Mouse (Mus musculus): ENCODE measurements around the gene Crisp3. TPM values are rescaled to one million over a fixed set of nuclear protein-coding genes. Genes with fewer than 3 reads are reported as not detected.

Gene Crisp3
- polyA plus RNA-seq (2015; fragmentation: Nextera tagmentation; extraction: Ambion mirVana): 0.08 TPM in 1 of 2 replicates, not detected in the other

DNA sequence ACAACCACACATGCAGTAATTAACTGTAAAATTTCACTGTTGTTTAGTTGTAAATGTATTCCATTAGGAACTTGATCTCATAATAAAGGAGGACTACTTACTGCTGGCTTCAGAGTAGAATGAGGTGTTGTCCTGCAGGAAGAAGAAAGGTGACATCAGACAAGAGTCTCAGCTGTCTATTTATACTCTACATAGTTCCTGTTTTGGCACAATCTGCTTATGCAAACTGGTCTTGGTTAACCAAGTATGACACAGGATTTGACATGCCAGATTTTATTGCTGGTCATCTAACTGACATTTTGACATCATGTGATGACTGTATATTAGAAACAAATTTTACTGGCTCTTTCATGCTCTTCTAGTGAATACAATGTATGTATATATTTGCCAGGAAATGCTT is at the start of gene Crisp3:
Gene Crisp3, minus strand, starts transcription at position 154 of the 400 bp plus-strand sequence.
- no peak for TF ChIP-seq EP300 (optimal IDR thresholded peaks at IDR 0.05)
- no peak for TF ChIP-seq CTCF (IDR thresholded peaks at IDR 0.05; ENCODE audit: low read depth)
- no peak for ATAC-seq (ENCODE audit: low FRiP score, low TSS enrichment)

GRCm38 (mm10) chr17:40285435-40285834 is 43.3 kb upstream of the Crisp3 start:
- H3K27ac ChIP-seq (replicated peaks): no peak overlapping the region
- no peak for ATAC-seq (ENCODE audit: low FRiP score, low TSS enrichment)
- H3K27me3 ChIP-seq (ENCODE audit: control insufficient read depth, insufficient read depth, low read length): no peaks in the 10 kb centered on the region
- no peaks in the 10 kb centered on the region for H3K36me3 ChIP-seq (ENCODE audit: control insufficient read depth, insufficient read depth, low read length)
- TF ChIP-seq CTCF (IDR thresholded peaks at IDR 0.05; ENCODE audit: low read depth) (peak; percentile 54), EP300 (optimal IDR thresholded peaks at IDR 0.05) (no peak)
- H3K9me3 ChIP-seq (ENCODE audit: control insufficient read depth, low read length): no peaks in the 10 kb centered on the region
- H3K9ac ChIP-seq (ENCODE audit: low read length): no peak overlapping the region
- 70% methylated on average over 2 of the region's 2 CpGs for WGBS
- no peak overlapping the region for H3K4me3 ChIP-seq (ENCODE audit: low read depth, low read length)
- no peaks in the 10 kb centered on the region for H3K4me1 ChIP-seq (replicated peaks; ENCODE audit: control insufficient read depth, insufficient read depth)
- H3K4me2 ChIP-seq (replicated peaks; ENCODE audit: low read depth): no peak overlapping the region
- DNase-seq (ENCODE audit: low spot score): no peak

More for the DNA sequence above, at the start of gene Crisp3:
- H3K4me1 ChIP-seq (replicated peaks; ENCODE audit: control insufficient read depth, insufficient read depth): no peaks in the 10 kb centered on the region
- H3K9me3 ChIP-seq (ENCODE audit: control insufficient read depth, low read length): no peaks in the 10 kb centered on the region
- H3K4me3 ChIP-seq (ENCODE audit: low read depth, low read length): no peak within 1 kb of the TSS
- no peak within 1 kb of the TSS for H3K4me2 ChIP-seq (replicated peaks; ENCODE audit: low read depth)
- H3K27me3 ChIP-seq (ENCODE audit: control insufficient read depth, insufficient read depth, low read length): no peaks in the 10 kb centered on the region
- DNase-seq (ENCODE audit: low spot score): no peak
- no peak within 1 kb of the TSS for H3K9ac ChIP-seq (ENCODE audit: low read length)
- no peak within 1 kb of the TSS for H3K27ac ChIP-seq (replicated peaks)
- H3K36me3 ChIP-seq (ENCODE audit: control insufficient read depth, insufficient read depth, low read length): no peaks in the 10 kb centered on the region

DNA sequence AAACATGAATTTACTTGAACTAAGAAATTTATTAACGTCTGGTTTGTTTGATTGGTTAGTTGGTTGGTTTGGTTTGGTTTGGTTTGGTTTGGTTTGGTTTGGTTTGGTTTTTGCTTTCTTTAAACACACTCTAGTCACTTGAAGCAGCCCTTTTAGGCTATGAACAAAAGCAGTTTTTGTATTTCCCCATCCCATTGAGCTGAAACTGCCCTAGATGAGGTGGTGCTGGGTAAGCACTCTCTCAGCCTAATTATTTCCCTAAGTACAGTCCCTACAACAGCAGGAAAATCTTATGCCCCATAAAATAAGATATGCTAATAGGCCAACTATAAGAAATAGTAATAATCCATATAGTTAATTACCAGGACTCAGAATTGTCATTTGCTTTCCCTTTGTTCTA is 33.4 kb upstream of the Crisp3 start:
- DNase-seq (ENCODE audit: low spot score): no peak
- WGBS: 62% methylated on average over 1 of the region's 1 CpGs
- H3K4me1 ChIP-seq (replicated peaks; ENCODE audit: control insufficient read depth, insufficient read depth): no peaks in the 10 kb centered on the region
- H3K36me3 ChIP-seq (ENCODE audit: control insufficient read depth, insufficient read depth, low read length): no peaks in the 10 kb centered on the region
- H3K27ac ChIP-seq (replicated peaks): no peak overlapping the region
- H3K9ac ChIP-seq (ENCODE audit: low read length): no peak overlapping the region
- no peaks in the 10 kb centered on the region for H3K9me3 ChIP-seq (ENCODE audit: control insufficient read depth, low read length)
- H3K4me3 ChIP-seq (ENCODE audit: low read depth, low read length): no peak overlapping the region
- H3K4me2 ChIP-seq (replicated peaks; ENCODE audit: low read depth): no peak overlapping the region
- TF ChIP-seq EP300 (optimal IDR thresholded peaks at IDR 0.05): no peak
- no peak for TF ChIP-seq CTCF (IDR thresholded peaks at IDR 0.05; ENCODE audit: low read depth)
- no peaks in the 10 kb centered on the region for H3K27me3 ChIP-seq (ENCODE audit: control insufficient read depth, insufficient read depth, low read length)
- ATAC-seq (ENCODE audit: low FRiP score, low TSS enrichment): no peak

GRCm38 (mm10) chr17:40274906-40275470 is 32.9 kb upstream of the Crisp3 start:
- H3K9ac ChIP-seq (ENCODE audit: low read length): no peak overlapping the region
- DNase-seq (ENCODE audit: low spot score) (no peak), ATAC-seq (ENCODE audit: low FRiP score, low TSS enrichment) (no peak)
- no peaks in the 10 kb centered on the region for H3K27me3 ChIP-seq (ENCODE audit: control insufficient read depth, insufficient read depth, low read length)
- no peak overlapping the region for H3K4me3 ChIP-seq (ENCODE audit: low read depth, low read length)
- H3K9me3 ChIP-seq (ENCODE audit: control insufficient read depth, low read length): no peaks in the 10 kb centered on the region
- no peaks in the 10 kb centered on the region for H3K36me3 ChIP-seq (ENCODE audit: control insufficient read depth, insufficient read depth, low read length)
- TF ChIP-seq CTCF (IDR thresholded peaks at IDR 0.05; ENCODE audit: low read depth) (no peak), EP300 (optimal IDR thresholded peaks at IDR 0.05) (no peak)
- no peak overlapping the region for H3K4me2 ChIP-seq (replicated peaks; ENCODE audit: low read depth)
- H3K27ac ChIP-seq (replicated peaks): no peak overlapping the region
- WGBS: 59% methylated on average over 1 of the region's 1 CpGs
- H3K4me1 ChIP-seq (replicated peaks; ENCODE audit: control insufficient read depth, insufficient read depth): no peaks in the 10 kb centered on the region

DNA sequence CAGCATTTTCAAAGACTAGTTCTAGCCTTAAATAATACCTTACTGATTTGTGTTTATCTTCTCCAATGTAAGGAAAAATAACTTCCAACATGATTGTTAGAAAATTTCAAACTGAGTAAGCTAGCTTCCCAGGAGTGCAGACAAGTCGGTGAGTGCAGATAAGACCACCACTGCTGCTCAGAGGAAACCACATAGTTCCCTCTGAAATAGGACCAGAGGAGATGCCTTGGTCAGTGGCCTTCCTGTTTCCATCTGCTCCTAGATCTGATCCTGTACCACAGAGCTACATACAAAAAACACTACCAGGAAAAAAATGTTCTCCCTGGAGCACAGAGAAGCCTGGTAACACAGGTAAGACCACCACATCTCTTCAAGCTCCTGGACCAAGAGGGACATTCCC is 10.4 kb upstream of the Crisp3 start:
- Histone ChIP-seq H3K27ac (replicated peaks) (no peak overlapping the region), H3K4me3 (ENCODE audit: low read depth, low read length) (no peak overlapping the region), H3K27me3 (ENCODE audit: control insufficient read depth, insufficient read depth, low read length) (no peaks in the 10 kb centered on the region), H3K4me2 (replicated peaks; ENCODE audit: low read depth) (no peak overlapping the region), H3K9me3 (ENCODE audit: control insufficient read depth, low read length) (no peaks in the 10 kb centered on the region), H3K4me1 (replicated peaks; ENCODE audit: control insufficient read depth, insufficient read depth) (no peaks in the 10 kb centered on the region), H3K9ac (ENCODE audit: low read length) (no peak overlapping the region), H3K36me3 (ENCODE audit: control insufficient read depth, insufficient read depth, low read length) (no peaks in the 10 kb centered on the region)
- DNase-seq (ENCODE audit: low spot score) (no peak), ATAC-seq (ENCODE audit: low FRiP score, low TSS enrichment) (no peak)
- WGBS: 72% methylated on average over 1 of the region's 1 CpGs
- TF ChIP-seq CTCF (IDR thresholded peaks at IDR 0.05; ENCODE audit: low read depth) (no peak), EP300 (optimal IDR thresholded peaks at IDR 0.05) (no peak)

- H3K9ac ChIP-seq (ENCODE audit: low read length): no peak within 1 kb of the TSS
- WGBS: 68% methylated on average over 4 of the region's 4 CpGs
- H3K4me1 ChIP-seq (replicated peaks; ENCODE audit: control insufficient read depth, insufficient read depth): no peaks in the 10 kb centered on the region
- no peak for TF ChIP-seq EP300 (optimal IDR thresholded peaks at IDR 0.05)
- no peak for TF ChIP-seq CTCF (IDR thresholded peaks at IDR 0.05; ENCODE audit: low read depth)
- H3K4me3 ChIP-seq (ENCODE audit: low read depth, low read length): no peak within 1 kb of the TSS
- ATAC-seq (ENCODE audit: low FRiP score, low TSS enrichment): no peak
- no peaks in the 10 kb centered on the region for H3K27me3 ChIP-seq (ENCODE audit: control insufficient read depth, insufficient read depth, low read length)
- H3K9me3 ChIP-seq (ENCODE audit: control insufficient read depth, low read length): no peaks in the 10 kb centered on the region
- no peak within 1 kb of the TSS for H3K27ac ChIP-seq (replicated peaks)
- H3K4me2 ChIP-seq (replicated peaks; ENCODE audit: low read depth): no peak within 1 kb of the TSS
- no peaks in the 10 kb centered on the region for H3K36me3 ChIP-seq (ENCODE audit: control insufficient read depth, insufficient read depth, low read length)
- no peak for DNase-seq (ENCODE audit: low spot score)
Measured at GRCm38 (mm10) chr17:40208540-40208939, 33.5 kb downstream of the Crisp3 start, which contains the start of gene Pgk2. TSS of gene Pgk2 (minus strand) at chr17:40208640.

Data from stomach, postnatal 0 days (tissue).